Mouse (Mus musculus): ENCODE results near the gene Cdc14b.

The Cdc14b gene

GRCm38 (mm10) chr13:64237000-64237680 lies 38.0 kb downstream of the Cdc14b start:
- no peak for DNase-seq (ENCODE audit: low read depth)

- DNase-seq (ENCODE audit: low read depth): no peak
These were observed 39.3 kb downstream of the Cdc14b start for GRCm38 (mm10) chr13:64235777-64236176.

- no peak for DNase-seq (ENCODE audit: low read depth)
These were observed 39.9 kb downstream of the Cdc14b start for GRCm38 (mm10) chr13:64235062-64235715.

- no peak for DNase-seq (ENCODE audit: low read depth)
These were observed 42.0 kb downstream of the Cdc14b start for GRCm38 (mm10) chr13:64233139-64233538.

GRCm38 (mm10) chr13:64226725-64227124 lies 48.4 kb downstream of the Cdc14b start:
- DNase-seq (ENCODE audit: low read depth): no peak

- no peak for DNase-seq (ENCODE audit: low read depth)
These were observed 49.4 kb downstream of the Cdc14b start for GRCm38 (mm10) chr13:64225738-64226137.

- DNase-seq (ENCODE audit: low read depth): no peak
These were observed 60.2 kb downstream of the Cdc14b start for GRCm38 (mm10) chr13:64214891-64215290.

GRCm38 (mm10) chr13:64211995-64212603 lies 63.0 kb downstream of the Cdc14b start:
- no peak for DNase-seq (ENCODE audit: low read depth)

GRCm38 (mm10) chr13:64208146-64208545 lies 66.9 kb downstream of the Cdc14b start:
- no peak for DNase-seq (ENCODE audit: low read depth)

GRCm38 (mm10) chr13:64205186-64205585 lies 69.9 kb downstream of the Cdc14b start:
- no peak for DNase-seq (ENCODE audit: low read depth)

GRCm38 (mm10) chr13:64204726-64205125 lies 70.4 kb downstream of the Cdc14b start:
- DNase-seq (ENCODE audit: low read depth): no peak

GRCm38 (mm10) chr13:64200911-64201310 lies 74.2 kb downstream of the Cdc14b start:
- no peak for DNase-seq (ENCODE audit: low read depth)

- DNase-seq (ENCODE audit: low read depth): no peak
These were observed 76.8 kb downstream of the Cdc14b start for GRCm38 (mm10) chr13:64198310-64198709.

- no peak for DNase-seq (ENCODE audit: low read depth)
These were observed 77.2 kb downstream of the Cdc14b start for GRCm38 (mm10) chr13:64197899-64198298.

- DNase-seq (ENCODE audit: low read depth): no peak
These were observed 88.0 kb downstream of the Cdc14b start for GRCm38 (mm10) chr13:64187065-64187464.

GRCm38 (mm10) chr13:64186516-64186915 lies 88.6 kb downstream of the Cdc14b start:
- no peak for DNase-seq (ENCODE audit: low read depth)

GRCm38 (mm10) chr13:64185586-64185985 lies 89.5 kb downstream of the Cdc14b start:
- no peak for DNase-seq (ENCODE audit: low read depth)

GRCm38 (mm10) chr13:64185176-64185575 lies 89.9 kb downstream of the Cdc14b start:
- DNase-seq (ENCODE audit: low read depth): no peak

- no peak for DNase-seq (ENCODE audit: low read depth)
These were observed 90.7 kb downstream of the Cdc14b start for GRCm38 (mm10) chr13:64184361-64184760.

- no peak for DNase-seq (ENCODE audit: low read depth)
These were observed 91.5 kb downstream of the Cdc14b start for GRCm38 (mm10) chr13:64183583-64183982.

GRCm38 (mm10) chr13:64182091-64182490 lies 93.0 kb downstream of the Cdc14b start:
- no peak for DNase-seq (ENCODE audit: low read depth)

- DNase-seq (ENCODE audit: low read depth): peak; percentile 41
These were observed 94.2 kb downstream of the Cdc14b start for GRCm38 (mm10) chr13:64180888-64181287.

GRCm38 (mm10) chr13:64180300-64180699 lies 94.8 kb downstream of the Cdc14b start:
- no peak for DNase-seq (ENCODE audit: low read depth)
